Mouse (Mus musculus) kidney, postnatal 36 days (tissue): ENCODE measurements at regions not wholly inside any gene's neighbourhood (a gene's known extent, or its start where the extent isn't known, plus 50 kb on each side); places are given as distances from the start of the nearest gene placed in this dataset.

Experiments used
- DNase-seq, 2 experiments: peaks; one replicate each; pipeline ENCODE4 v3.0.0; 2021 to 2022; ENCODE audit warnings: mixed read lengths in 2 of 2

GRCm38 (mm10) chr14:104661696-104662095, 139.3 kb upstream of the Rnf219 start:
- no peak for DNase-seq

- peak in 1 of 2 experiments; percentile 4 for DNase-seq
Observed at GRCm38 (mm10) chr14:104658751-104659150, 136.3 kb upstream of the Rnf219 start.

- DNase-seq: no peak
Observed at GRCm38 (mm10) chr14:104649980-104650379, 127.5 kb upstream of the Rnf219 start.

GRCm38 (mm10) chr14:104644626-104645025, 122.2 kb upstream of the Rnf219 start:
- DNase-seq: no peak

- no peak for DNase-seq
Observed at GRCm38 (mm10) chr14:104642783-104643182, 120.3 kb upstream of the Rnf219 start.

DNA sequence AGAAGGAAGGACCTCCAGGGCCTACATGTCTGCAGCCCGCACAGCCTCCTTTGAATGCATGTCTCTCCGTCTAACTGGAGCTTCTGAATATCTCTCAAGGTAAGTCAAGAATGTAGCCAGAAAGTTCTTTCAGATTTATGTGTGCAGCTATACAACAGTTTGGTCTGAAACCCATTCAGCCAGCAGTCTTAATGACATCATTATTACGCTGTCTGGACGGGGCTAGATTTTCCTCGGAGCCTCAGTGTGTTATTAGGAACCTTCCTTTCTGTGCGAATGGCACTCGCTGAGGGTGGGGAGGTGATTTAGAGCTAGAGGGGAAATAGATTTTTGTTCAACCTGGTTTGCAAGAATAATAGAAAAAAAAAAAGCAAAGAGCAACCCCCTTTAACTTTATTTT, 116.9 kb upstream of the Rnf219 start:
- no peak for DNase-seq

- no peak for DNase-seq
Observed at GRCm38 (mm10) chr14:104611467-104611866, 89.0 kb upstream of the Rnf219 start.

DNA sequence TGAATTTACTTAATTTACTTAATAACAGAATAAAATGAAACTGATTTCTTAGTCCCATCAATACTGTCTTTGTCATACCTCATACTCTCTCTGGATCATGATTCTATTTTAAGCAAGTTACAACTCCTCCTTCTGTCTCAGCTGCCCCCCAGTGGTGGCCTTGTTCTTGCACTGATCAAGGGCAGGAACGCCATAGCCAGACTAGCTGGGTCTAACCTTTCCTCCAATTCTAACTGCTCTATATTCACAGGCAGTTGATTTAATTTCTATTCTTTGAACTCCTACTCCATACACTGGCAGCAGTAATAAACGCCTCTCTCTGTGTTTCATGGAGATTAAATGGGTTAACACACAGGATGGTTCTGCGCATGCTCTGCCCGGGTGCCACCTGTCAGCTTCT, 87.9 kb upstream of the Rnf219 start:
- peak; percentile 1 to 57 for DNase-seq

GRCm38 (mm10) chr14:104594851-104595250, 72.4 kb upstream of the Rnf219 start:
- DNase-seq: no peak
